Mouse (Mus musculus): ENCODE results near the gene Plekhg5. TPM values are rescaled to one million over a fixed set of nuclear protein-coding genes. Genes with fewer than 3 reads are reported as not detected.

Plekhg5 gene
- polyA plus RNA-seq, 1 experiment: 22.2 TPM

DNA sequence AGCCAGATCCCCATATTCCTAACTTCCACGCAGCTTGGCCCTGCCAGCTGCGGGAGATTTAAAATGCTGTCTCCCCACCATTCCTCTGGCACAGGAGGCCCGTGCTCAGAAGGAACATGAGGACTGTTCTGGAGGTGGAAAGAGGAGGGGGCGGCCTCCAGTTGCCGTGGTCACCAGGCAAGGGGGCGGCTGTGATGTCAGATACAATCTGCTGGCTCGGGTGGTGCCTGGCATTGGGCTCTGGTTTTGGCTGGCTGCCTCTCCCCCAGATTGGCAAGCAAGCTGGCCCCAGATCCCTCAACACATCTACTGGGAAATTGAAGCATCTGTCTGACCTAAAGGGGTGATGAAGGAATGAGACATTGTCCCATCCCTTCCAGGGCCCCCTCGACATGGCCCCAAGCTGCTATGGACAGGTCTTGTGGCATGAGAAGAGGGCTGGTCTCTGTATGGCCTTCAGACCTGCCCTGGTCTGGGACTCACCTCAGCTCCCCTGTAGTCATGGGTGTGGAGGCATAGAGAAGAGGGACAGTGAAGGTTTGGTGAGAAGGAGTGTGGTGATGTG, 16.3 kb downstream of the Plekhg5 start:
- Histone ChIP-seq H3K4me1 (ENCODE audit: control insufficient read depth, insufficient read depth, low read length) (peaks cover 8% of the 10 kb centered on the region; the same call in 1 of the 2 replicates), H3K27me3 (replicated peaks; ENCODE audit: control insufficient read depth, insufficient read depth, low read length) (no peaks in the 10 kb centered on the region), H3K36me3 (ENCODE audit: control insufficient read depth, insufficient read depth, low read length) (no peaks in the 10 kb centered on the region), H3K27ac (ENCODE audit: insufficient read depth, low read depth, low read length) (no peak overlapping the region), H3K4me3 (ENCODE audit: insufficient read depth, low read depth, low read length) (no peak overlapping the region)
- WGBS: 70% methylated on average over 8 of the region's 8 CpGs
- no peak for DNase-seq
- TF ChIP-seq CTCF (conservative IDR thresholded peaks at IDR 0.05; ENCODE audit: insufficient read depth, insufficient read length, low read depth, low read length) (no peak), POLR2A (IDR thresholded peaks at IDR 0.05; ENCODE audit: low read depth, low read length) (no peak)

DNA sequence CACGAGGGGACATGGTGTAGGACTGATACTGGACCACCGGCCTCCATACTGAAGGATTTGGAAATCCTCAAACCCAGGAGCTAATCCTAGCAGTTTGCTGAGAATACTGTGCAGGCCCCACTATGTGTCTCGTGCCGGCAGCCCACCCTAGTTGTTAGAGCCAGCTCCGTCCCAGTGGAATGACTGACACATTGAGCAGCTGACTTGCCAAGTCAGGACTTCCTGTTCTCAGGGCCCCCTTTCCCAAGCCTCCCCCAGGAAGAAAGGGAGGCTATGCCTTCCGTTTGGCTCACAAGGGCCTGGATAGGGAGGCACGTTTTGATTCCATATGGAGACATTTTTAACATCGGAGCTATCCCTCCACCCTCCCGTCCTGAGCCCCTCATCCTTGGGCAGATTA, 17.9 kb downstream of the Plekhg5 start:
- TF ChIP-seq POLR2A (IDR thresholded peaks at IDR 0.05; ENCODE audit: low read depth, low read length) (no peak), CTCF (conservative IDR thresholded peaks at IDR 0.05; ENCODE audit: insufficient read depth, insufficient read length, low read depth, low read length) (no peak)

DNA sequence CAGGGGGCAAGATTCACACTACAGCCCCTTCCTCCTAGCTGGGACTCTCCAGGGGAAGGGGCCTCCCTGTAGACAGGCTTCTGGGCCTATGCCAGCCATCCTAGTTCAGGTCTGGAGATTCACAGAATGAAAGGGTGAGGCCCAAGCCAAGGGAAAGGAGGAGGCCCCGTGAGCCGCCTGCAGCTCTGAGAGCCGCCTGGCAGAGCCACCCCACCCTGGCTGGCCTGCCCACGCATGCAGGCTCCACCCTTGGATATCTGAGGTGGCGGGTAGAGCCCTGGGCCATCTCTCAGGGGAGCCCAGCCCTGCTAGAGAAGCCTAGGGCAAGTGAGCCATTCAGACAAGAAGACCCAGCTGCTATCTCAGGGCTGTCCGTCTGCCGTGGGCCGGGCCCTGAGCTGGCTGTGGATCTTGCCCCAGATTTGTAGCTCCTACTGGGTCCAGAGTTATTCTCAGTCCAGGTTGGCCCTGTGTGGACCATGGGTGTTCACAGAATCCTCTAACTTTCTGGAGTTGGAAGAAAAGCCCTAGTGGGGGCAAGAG, 20.5 kb downstream of the Plekhg5 start:
- WGBS: 75% methylated on average over 8 of the region's 8 CpGs

More for the DNA sequence above, 17.9 kb downstream of the Plekhg5 start:
- Histone ChIP-seq H3K4me3 (ENCODE audit: insufficient read depth, low read depth, low read length) (no peak overlapping the region), H3K27ac (ENCODE audit: insufficient read depth, low read depth, low read length) (no peak overlapping the region), H3K36me3 (ENCODE audit: control insufficient read depth, insufficient read depth, low read length) (no peaks in the 10 kb centered on the region), H3K27me3 (replicated peaks; ENCODE audit: control insufficient read depth, insufficient read depth, low read length) (no peaks in the 10 kb centered on the region), H3K4me1 (ENCODE audit: control insufficient read depth, insufficient read depth, low read length) (peaks cover 8% of the 10 kb centered on the region; the same call in 1 of the 2 replicates)
- no peak for DNase-seq
- WGBS: 80% methylated on average over 9 of the region's 9 CpGs

DNA sequence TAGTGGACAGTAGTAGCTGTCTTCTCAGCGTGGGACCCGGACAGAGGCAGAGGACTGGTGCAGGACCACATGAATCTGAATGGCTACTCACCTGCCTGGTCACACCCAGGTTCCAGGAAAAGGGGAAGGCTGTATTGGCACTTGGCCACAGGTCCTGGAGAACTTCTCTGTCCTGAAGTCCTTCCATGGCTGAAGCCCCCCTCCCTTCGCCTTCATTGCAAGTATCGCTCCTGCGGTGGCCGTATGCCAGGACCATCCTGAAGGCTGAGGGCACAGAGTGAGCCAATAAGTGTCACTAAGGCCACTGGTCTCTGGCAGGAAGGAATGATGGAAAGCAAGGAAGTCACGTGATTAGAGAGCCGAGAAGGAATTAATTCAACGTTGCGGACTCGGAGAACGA, 21.9 kb downstream of the Plekhg5 start:
- Histone ChIP-seq H3K4me3 (ENCODE audit: insufficient read depth, low read depth, low read length) (no peak overlapping the region), H3K27ac (ENCODE audit: insufficient read depth, low read depth, low read length) (no peak overlapping the region), H3K27me3 (replicated peaks; ENCODE audit: control insufficient read depth, insufficient read depth, low read length) (no peaks in the 10 kb centered on the region), H3K36me3 (ENCODE audit: control insufficient read depth, insufficient read depth, low read length) (no peaks in the 10 kb centered on the region), H3K4me1 (ENCODE audit: control insufficient read depth, insufficient read depth, low read length) (no peaks in the 10 kb centered on the region; the same call in 1 of the 2 replicates)
- DNase-seq: no peak
- 72% methylated on average over 12 of the region's 12 CpGs for WGBS
- no peak for TF ChIP-seq POLR2A (IDR thresholded peaks at IDR 0.05; ENCODE audit: low read depth, low read length)
- no peak for TF ChIP-seq CTCF (conservative IDR thresholded peaks at IDR 0.05; ENCODE audit: insufficient read depth, insufficient read length, low read depth, low read length)

More for the DNA sequence above, 20.5 kb downstream of the Plekhg5 start:
- no peaks in the 10 kb centered on the region for H3K27me3 ChIP-seq (replicated peaks; ENCODE audit: control insufficient read depth, insufficient read depth, low read length)
- no peak for DNase-seq
- TF ChIP-seq POLR2A (IDR thresholded peaks at IDR 0.05; ENCODE audit: low read depth, low read length): no peak
- no peak for TF ChIP-seq CTCF (conservative IDR thresholded peaks at IDR 0.05; ENCODE audit: insufficient read depth, insufficient read length, low read depth, low read length)
- no peaks in the 10 kb centered on the region for H3K36me3 ChIP-seq (ENCODE audit: control insufficient read depth, insufficient read depth, low read length)
- H3K4me1 ChIP-seq (ENCODE audit: control insufficient read depth, insufficient read depth, low read length): peaks cover 3% of the 10 kb centered on the region; the same call in 1 of the 2 replicates
- no peak overlapping the region for H3K4me3 ChIP-seq (ENCODE audit: insufficient read depth, low read depth, low read length)
- H3K27ac ChIP-seq (ENCODE audit: insufficient read depth, low read depth, low read length): no peak overlapping the region

DNA sequence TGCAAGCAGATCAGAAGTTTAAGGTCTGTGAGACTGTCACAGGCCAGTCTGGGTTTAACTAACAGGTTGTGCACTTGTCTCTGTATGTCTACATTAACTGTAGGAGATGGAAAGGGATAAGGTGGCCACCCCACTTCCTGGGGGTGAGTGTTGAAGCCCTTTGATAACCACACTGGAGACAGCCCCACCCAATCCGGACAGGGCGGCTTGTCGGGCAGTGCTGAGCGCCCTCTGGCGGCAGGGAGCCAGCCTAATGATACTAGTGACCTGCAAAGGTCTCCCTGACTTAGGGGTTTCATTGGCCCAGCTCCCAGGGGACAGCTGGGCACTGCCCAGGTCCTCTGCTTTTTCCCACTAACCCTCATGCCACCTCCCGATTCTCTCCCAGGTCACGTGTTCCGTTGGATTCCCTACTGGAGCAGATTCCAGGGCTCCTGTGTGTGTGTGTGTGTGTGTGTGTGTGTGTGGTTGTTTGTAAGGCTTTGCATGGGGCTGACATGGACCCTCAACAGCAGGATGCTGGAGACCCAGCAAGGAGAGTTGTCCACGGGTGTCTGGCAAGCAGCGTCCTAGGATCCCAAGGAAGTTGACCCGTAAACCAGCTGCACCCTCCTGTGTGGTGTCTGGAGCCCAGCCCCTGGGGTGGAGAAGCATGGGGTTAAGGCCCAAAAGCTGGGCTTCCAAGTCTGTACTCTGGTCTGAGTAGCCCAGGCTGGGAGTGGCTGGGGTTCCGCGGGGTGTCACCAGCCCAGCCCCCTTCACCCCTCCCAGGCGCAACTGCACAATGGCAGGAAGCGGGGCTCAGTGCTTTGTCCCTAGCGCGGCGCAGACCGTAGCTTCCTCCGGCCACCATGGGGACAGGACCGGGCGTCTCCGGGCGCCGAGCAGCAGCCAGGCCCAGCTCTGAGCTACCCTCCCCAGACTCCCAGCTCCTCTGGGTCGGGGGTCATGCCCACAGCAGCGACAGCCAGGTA, 23.9 kb downstream of the Plekhg5 start:
- peak; percentile 84 for DNase-seq
- H3K27ac ChIP-seq (ENCODE audit: insufficient read depth, low read depth, low read length): peak overlapping the region; percentile 73
- H3K36me3 ChIP-seq (ENCODE audit: control insufficient read depth, insufficient read depth, low read length): no peaks in the 10 kb centered on the region
- H3K4me1 ChIP-seq (ENCODE audit: control insufficient read depth, insufficient read depth, low read length): no peaks in the 10 kb centered on the region; the same call in 1 of the 2 replicates
- peak; percentile 82 for TF ChIP-seq CTCF (conservative IDR thresholded peaks at IDR 0.05; ENCODE audit: insufficient read depth, insufficient read length, low read depth, low read length)
- no peak for TF ChIP-seq POLR2A (IDR thresholded peaks at IDR 0.05; ENCODE audit: low read depth, low read length)
- no peaks in the 10 kb centered on the region for H3K27me3 ChIP-seq (replicated peaks; ENCODE audit: control insufficient read depth, insufficient read depth, low read length)
- 46% methylated on average over 27 of the region's 27 CpGs for WGBS
- H3K4me3 ChIP-seq (ENCODE audit: insufficient read depth, low read depth, low read length): peak overlapping the region; percentile 61

DNA sequence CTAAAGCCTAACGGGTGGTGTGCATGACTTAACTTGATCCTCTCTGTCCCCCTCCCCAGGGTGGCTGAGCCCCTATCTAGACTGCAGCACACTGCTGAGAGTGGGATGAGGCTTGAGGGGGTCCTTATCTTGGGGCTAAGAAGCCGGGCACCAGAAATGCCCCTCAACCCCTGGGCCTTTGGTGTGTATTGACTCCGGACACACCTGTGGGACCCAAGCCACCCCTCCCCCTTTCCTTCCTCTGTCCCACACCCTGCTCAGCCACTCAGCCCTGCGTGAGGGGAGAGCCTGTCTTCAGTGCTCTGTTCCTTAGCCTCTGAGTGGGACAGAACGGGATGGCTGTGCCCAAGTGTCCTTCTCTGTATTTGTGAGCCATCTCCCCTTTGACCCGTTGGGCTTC, 24.6 kb downstream of the Plekhg5 start:
- Histone ChIP-seq H3K36me3 (ENCODE audit: control insufficient read depth, insufficient read depth, low read length) (no peaks in the 10 kb centered on the region), H3K27me3 (replicated peaks; ENCODE audit: control insufficient read depth, insufficient read depth, low read length) (no peaks in the 10 kb centered on the region), H3K4me3 (ENCODE audit: insufficient read depth, low read depth, low read length) (peak overlapping the region; percentile 61), H3K27ac (ENCODE audit: insufficient read depth, low read depth, low read length) (peak overlapping the region; percentile 73), H3K4me1 (ENCODE audit: control insufficient read depth, insufficient read depth, low read length) (no peaks in the 10 kb centered on the region; the same call in 1 of the 2 replicates)
- 59% methylated on average over 6 of the region's 6 CpGs for WGBS
- TF ChIP-seq CTCF (conservative IDR thresholded peaks at IDR 0.05; ENCODE audit: insufficient read depth, insufficient read length, low read depth, low read length) (no peak), POLR2A (IDR thresholded peaks at IDR 0.05; ENCODE audit: low read depth, low read length) (no peak)
- DNase-seq: no peak

Measured in kidney, adult 2 months (tissue).